Mouse (Mus musculus) hindbrain, embryonic 16.5 days (tissue): ENCODE data around the gene Mavs. TPM values are rescaled to one million over a fixed set of nuclear protein-coding genes. Genes with fewer than 3 reads are reported as not detected.

Experiments
- ATAC-seq: fragments of 200-750 bp; cut with Nextera tagmentation; 2 replicates; pipeline ENCODE4 v1.8.0; 2017; ENCODE audit warnings: moderate TSS enrichment, moderate library complexity
- H3K27ac ChIP-seq: fragments of 300-500 bp; sonication (generic); 2 replicates; pipeline ENCODE4 v1.5.1; 2014; ENCODE audit warnings: low read depth, mild to moderate bottlenecking, control low read depth, low read length, moderate library complexity
- H3K27me3 ChIP-seq: fragments of 300-500 bp; sonication (generic); replicated peaks from 2 replicates; pipeline ENCODE4 v1.6.1; 2014; ENCODE audit warnings: low read length; ENCODE audit not compliant: control insufficient read depth, insufficient read depth
- H3K36me3 ChIP-seq: fragments of 300-500 bp; sonication (generic); 2 replicates; pipeline ENCODE4 v1.6.1; 2014; ENCODE audit warnings: mild to moderate bottlenecking, low read length, moderate library complexity, mixed read lengths; ENCODE audit not compliant: control insufficient read depth, insufficient read depth
- H3K4me1 ChIP-seq: fragments of 300-500 bp; sonication (generic); 2 replicates; pipeline ENCODE4 v1.6.1; 2014; ENCODE audit warnings: low read depth, low read length; ENCODE audit not compliant: control insufficient read depth, insufficient read depth
- H3K4me2 ChIP-seq: fragments of 300-500 bp; sonication (generic); 2 replicates; pipeline ENCODE4 v1.6.1; 2014; ENCODE audit warnings: mild to moderate bottlenecking, low read length, control low read depth, moderate library complexity
- H3K4me3 ChIP-seq: fragments of 300-500 bp; sonication (generic); 2 replicates; pipeline ENCODE4 v1.5.1; 2014; ENCODE audit warnings: mild to moderate bottlenecking, low read length, control low read depth, moderate library complexity
- H3K9ac ChIP-seq: fragments of 300-500 bp; sonication (generic); 2 replicates; pipeline ENCODE4 v1.6.1; 2014; ENCODE audit warnings: low read depth, mild to moderate bottlenecking, control low read depth, low read length, moderate library complexity
- H3K9me3 ChIP-seq: fragments of 300-500 bp; sonication (generic); 2 replicates; pipeline ENCODE4 v1.6.1; 2014; ENCODE audit warnings: mild to moderate bottlenecking, low read length, moderate library complexity; ENCODE audit not compliant: control insufficient read depth
- WGBS: fragments of 180-500 bp; shearing (Covaris S2); extraction: QIAGEN DNeasy Blood & Tissue Kit; methylation state at CpG from one replicate; pipeline ENCODE4 v1.1.7; 2014; 5-methylcytosine and 5-hydroxymethylcytosine counted together
- polyA plus RNA-seq: library from polyadenylated mRNA; unstranded; fragments of >200 nt; fragmentation: Nextera tagmentation; extraction: Ambion mirVana; gene quantifications from 2 replicates; pipeline ENCODE4 v1.2.1, GENCODE M21; 2015

The Mavs gene
- polyA plus RNA-seq, 1 experiment from 2014 or later = 8.9 TPM

GRCm38 (mm10) chr2:131196606-131197316 is 37.1 kb upstream of the Mavs start:
- 94% methylated on average over 16 of the region's 16 CpGs for WGBS
- H3K4me2 ChIP-seq = no peak overlapping the region
- H3K27me3 ChIP-seq = no peaks in the 10 kb centered on the region
- H3K4me3 ChIP-seq = no peak overlapping the region
- no peak overlapping the region for H3K27ac ChIP-seq
- ATAC-seq = no peak
- H3K9ac ChIP-seq = no peak overlapping the region
- no peaks in the 10 kb centered on the region for H3K4me1 ChIP-seq
- no peaks in the 10 kb centered on the region for H3K9me3 ChIP-seq
- peaks cover 10% of the 10 kb centered on the region; the same call in 1 of the 2 replicates for H3K36me3 ChIP-seq

- Histone ChIP-seq H3K27me3 (no peaks in the 10 kb centered on the region), H3K4me2 (no peak overlapping the region), H3K4me1 (peaks cover 3% of the 10 kb centered on the region; the same call in 1 of the 2 replicates), H3K9me3 (no peaks in the 10 kb centered on the region), H3K27ac (no peak overlapping the region), H3K9ac (no peak overlapping the region), H3K4me3 (no peak overlapping the region), H3K36me3 (0 out of 2 replicates have a peak, but pooled peaks cover 2% of the 10 kb centered on the region)
- no peak for ATAC-seq
- 85% methylated on average over 2 of the region's 2 CpGs for WGBS
Observed at GRCm38 (mm10) chr2:131200710-131201109, 33.2 kb upstream of the Mavs start.

- Histone ChIP-seq H3K36me3 (0 out of 2 replicates have a peak, but pooled peaks cover 2% of the 10 kb centered on the region), H3K27ac (no peak overlapping the region), H3K4me1 (peaks cover 3% of the 10 kb centered on the region; the same call in 1 of the 2 replicates), H3K4me3 (no peak overlapping the region), H3K4me2 (no peak overlapping the region), H3K9ac (no peak overlapping the region), H3K9me3 (no peaks in the 10 kb centered on the region), H3K27me3 (no peaks in the 10 kb centered on the region)
- WGBS = 90% methylated on average over 3 of the region's 3 CpGs
- ATAC-seq = no peak
Observed at GRCm38 (mm10) chr2:131201262-131201661, 32.6 kb upstream of the Mavs start.

GRCm38 (mm10) chr2:131203816-131204409 is 29.9 kb upstream of the Mavs start:
- H3K36me3 ChIP-seq = 0 out of 2 replicates have a peak, but pooled peaks cover 2% of the 10 kb centered on the region
- H3K4me2 ChIP-seq = no peak overlapping the region
- no peak overlapping the region for H3K27ac ChIP-seq
- H3K4me1 ChIP-seq = peaks cover 3% of the 10 kb centered on the region; the same call in 1 of the 2 replicates
- H3K27me3 ChIP-seq = no peaks in the 10 kb centered on the region
- no peak overlapping the region for H3K4me3 ChIP-seq
- no peak overlapping the region for H3K9ac ChIP-seq
- 89% methylated on average over 6 of the region's 6 CpGs for WGBS
- no peaks in the 10 kb centered on the region for H3K9me3 ChIP-seq
- ATAC-seq = no peak

GRCm38 (mm10) chr2:131204410-131204981 is 29.4 kb upstream of the Mavs start:
- peak; percentile 37 for ATAC-seq
- Histone ChIP-seq H3K9ac (no peak overlapping the region), H3K27me3 (no peaks in the 10 kb centered on the region), H3K4me3 (no peak overlapping the region), H3K27ac (no peak overlapping the region), H3K36me3 (0 out of 2 replicates have a peak, but pooled peaks cover under 1% of the 10 kb centered on the region), H3K9me3 (no peaks in the 10 kb centered on the region), H3K4me1 (peaks cover 5% of the 10 kb centered on the region), H3K4me2 (no peak overlapping the region)
- 52% methylated on average over 7 of the region's 7 CpGs for WGBS

GRCm38 (mm10) chr2:131205521-131206182 is 28.2 kb upstream of the Mavs start:
- peaks cover 8% of the 10 kb centered on the region for H3K4me1 ChIP-seq
- whole genome bisulfite sequencing = 90% methylated on average over 8 of the region's 8 CpGs
- H3K27me3 ChIP-seq = no peaks in the 10 kb centered on the region
- no peak for ATAC-seq
- H3K9ac ChIP-seq = no peak overlapping the region
- no peaks in the 10 kb centered on the region for H3K9me3 ChIP-seq
- H3K4me3 ChIP-seq = no peak overlapping the region
- no peak overlapping the region for H3K27ac ChIP-seq
- no peaks in the 10 kb centered on the region for H3K36me3 ChIP-seq
- H3K4me2 ChIP-seq = no peak overlapping the region

- Histone ChIP-seq H3K27ac (no peak within 1 kb of the TSS), H3K4me3 (no peak within 1 kb of the TSS), H3K36me3 (no peaks in the 10 kb centered on the region), H3K4me2 (no peak within 1 kb of the TSS), H3K9me3 (no peaks in the 10 kb centered on the region), H3K4me1 (peaks cover 13% of the 10 kb centered on the region), H3K9ac (no peak within 1 kb of the TSS), H3K27me3 (no peaks in the 10 kb centered on the region)
- no peak for ATAC-seq
- WGBS = 83% methylated on average over 4 of the region's 4 CpGs
Observed at GRCm38 (mm10) chr2:131206778-131207177, 27.1 kb upstream of the Mavs start, which contains the start of gene Ap5s1. Gene Ap5s1, plus strand, starts transcription at chr2:131207078.

- ATAC-seq = no peak
- 92% methylated on average over 2 of the region's 2 CpGs for WGBS
- Histone ChIP-seq H3K27me3 (no peaks in the 10 kb centered on the region), H3K4me3 (no peak overlapping the region), H3K36me3 (peaks cover 3% of the 10 kb centered on the region; the same call in 1 of the 2 replicates), H3K4me1 (peaks cover 13% of the 10 kb centered on the region), H3K27ac (no peak overlapping the region), H3K9me3 (no peaks in the 10 kb centered on the region), H3K9ac (no peak overlapping the region), H3K4me2 (no peak overlapping the region)
Observed at GRCm38 (mm10) chr2:131208356-131208755, 25.5 kb upstream of the Mavs start.
